Mouse (Mus musculus) MEL (cell line): ENCODE results near the gene Prkar1b. TPM values are rescaled to one million over a fixed set of nuclear protein-coding genes. Genes with fewer than 3 reads are reported as not detected.

Experiments
- DNase-seq: peaks from one replicate; pipeline ENCODE4 v3.0.0; 2011; ENCODE audit warnings: low read depth, low spot score
- H3K27ac ChIP-seq: 2 replicates; pipeline ENCODE4 v1.5.1; 2012; ENCODE audit warnings: low read depth, mild to moderate bottlenecking, control low read depth, low read length, moderate library complexity; ENCODE audit not compliant: control insufficient read depth
- H3K27me3 ChIP-seq, 2 experiments: fragments of 150-350 bp in 1 of 2; sonication (generic) in 1 of 2; 2 replicates each; pipeline ENCODE4 v1.6.1; 2012; ENCODE audit warnings: low read length in 2 of 2, mild to moderate bottlenecking in 2 of 2, improper control_type of control experiment in 1 of 2, moderate library complexity in 1 of 2; ENCODE audit not compliant: insufficient read depth in 2 of 2, control insufficient read depth in 1 of 2
- H3K36me3 ChIP-seq, 2 experiments: 2 replicates each; pipeline ENCODE4 v1.6.1; 2012 to 2014; ENCODE audit warnings: low read length in 2 of 2, improper control_type of control experiment in 1 of 2, inconsistent platforms in 1 of 2, mild to moderate bottlenecking in 1 of 2; ENCODE audit not compliant: insufficient read depth in 2 of 2, control insufficient read depth in 1 of 2
- H3K4me1 ChIP-seq, 2 experiments: fragments of 150-350 bp in 1 of 2; sonication (generic) in 1 of 2; 2 replicates each; pipeline ENCODE4 v1.6.1; 2012; ENCODE audit warnings: low read length in 2 of 2, improper control_type of control experiment in 1 of 2, mild to moderate bottlenecking in 1 of 2; ENCODE audit not compliant: insufficient read depth in 2 of 2, control insufficient read depth in 1 of 2
- H3K4me3 ChIP-seq, 2 experiments: fragments of 150-350 bp in 1 of 2; sonication (generic) in 1 of 2; 2 replicates each; pipeline ENCODE4 v1.5.1; 2012; ENCODE audit warnings: low read depth in 2 of 2, low read length in 2 of 2, mild to moderate bottlenecking in 2 of 2, moderate library complexity in 2 of 2, control low read depth in 1 of 2, improper control_type of control experiment in 1 of 2; ENCODE audit not compliant: control insufficient read depth in 1 of 2, insufficient read depth in 1 of 2
- H3K79me2 ChIP-seq: 2 replicates; pipeline ENCODE4 v1.6.1; 2012; ENCODE audit warnings: mild to moderate bottlenecking, low read length, moderate library complexity; ENCODE audit not compliant: control insufficient read depth, poor library complexity, insufficient read depth
- H3K9ac ChIP-seq: 2 replicates; pipeline ENCODE4 v1.6.1; 2012; ENCODE audit warnings: low read depth, mild to moderate bottlenecking, control low read depth, low read length, moderate library complexity; ENCODE audit not compliant: control insufficient read depth, poor library complexity, severe bottlenecking
- H3K9me3 ChIP-seq: fragments of 150-350 bp; sonication (generic); replicated peaks from 2 replicates; pipeline ENCODE4 v1.6.1; 2012; ENCODE audit warnings: mild to moderate bottlenecking, low read length, improper control_type of control experiment, moderate library complexity; ENCODE audit not compliant: insufficient read depth
- E2F4 ChIP-seq: IDR thresholded peaks from 2 replicates; pipeline ENCODE4 v1.6.1; 2011; ENCODE audit warnings: low read depth, low read length, improper control_type of control experiment, borderline replicate concordance
- ELF1 ChIP-seq: IDR thresholded peaks from 2 replicates; pipeline ENCODE4 v1.6.1; 2014; ENCODE audit warnings: low read depth, mild to moderate bottlenecking, inconsistent platforms, low read length, improper control_type of control experiment, moderate library complexity
- EP300 ChIP-seq, 2 experiments: IDR thresholded peaks; 2 replicates each; pipeline ENCODE4 v1.6.1; 2011; ENCODE audit warnings: improper control_type of control experiment in 2 of 2, low read length in 2 of 2, low read depth in 1 of 2, mild to moderate bottlenecking in 1 of 2
- ETS1 ChIP-seq: IDR thresholded peaks from 2 replicates; pipeline ENCODE4 v1.6.1; 2012; ENCODE audit warnings: low read depth, mild to moderate bottlenecking, inconsistent platforms, low read length, improper control_type of control experiment, moderate library complexity
- GABPA ChIP-seq: IDR thresholded peaks from 2 replicates; pipeline ENCODE4 v1.6.1; 2012; ENCODE audit warnings: low read depth, mild to moderate bottlenecking, inconsistent platforms, low read length, improper control_type of control experiment, moderate library complexity
- GATA1 ChIP-seq: IDR thresholded peaks from 2 replicates; pipeline ENCODE4 v1.6.1; 2011; ENCODE audit warnings: low read depth, low read length, improper control_type of control experiment
- KAT2A ChIP-seq: conservative IDR thresholded peaks from 2 replicates; pipeline ENCODE4 v1.6.1; 2012; ENCODE audit warnings: low read depth, low read length, improper control_type of control experiment, inconsistent platforms
- MAFK ChIP-seq: IDR thresholded peaks from 2 replicates; pipeline ENCODE4 v1.6.1; 2011; ENCODE audit warnings: low read depth, mild to moderate bottlenecking, low read length, improper control_type of control experiment, borderline replicate concordance
- MAX ChIP-seq: IDR thresholded peaks from 2 replicates; pipeline ENCODE4 v1.6.1; 2011; ENCODE audit warnings: low read length, improper control_type of control experiment
- MAZ ChIP-seq: IDR thresholded peaks from 2 replicates; pipeline ENCODE4 v1.6.1; 2012; ENCODE audit warnings: low read depth, mild to moderate bottlenecking, inconsistent platforms, low read length, improper control_type of control experiment
- MYC ChIP-seq: IDR thresholded peaks from 2 replicates; pipeline ENCODE4 v1.6.1; 2011; ENCODE audit warnings: low read depth, mild to moderate bottlenecking, low read length, improper control_type of control experiment, moderate library complexity
- RAD21 ChIP-seq: IDR thresholded peaks from 2 replicates; pipeline ENCODE4 v1.6.1; 2011; ENCODE audit warnings: mild to moderate bottlenecking, low read depth, low read length, improper control_type of control experiment
- SIN3A ChIP-seq: IDR thresholded peaks from 2 replicates; pipeline ENCODE4 v1.6.1; 2012; ENCODE audit warnings: low read length, improper control_type of control experiment, inconsistent platforms
- TAL1 ChIP-seq: IDR thresholded peaks from 2 replicates; pipeline ENCODE4 v1.6.1; 2012; ENCODE audit warnings: mild to moderate bottlenecking, inconsistent platforms, low read length, moderate library complexity, mixed read lengths
- USF1 ChIP-seq: IDR thresholded peaks from 2 replicates; pipeline ENCODE4 v1.6.1; 2014; ENCODE audit warnings: low read depth, mild to moderate bottlenecking, inconsistent platforms, low read length, improper control_type of control experiment, moderate library complexity
- USF2 ChIP-seq, 2 experiments: IDR thresholded peaks; 2 replicates each; pipeline ENCODE4 v1.6.1; 2011 to 2012; ENCODE audit warnings: improper control_type of control experiment in 2 of 2, low read length in 2 of 2, borderline replicate concordance in 1 of 2, inconsistent platforms in 1 of 2, low read depth in 1 of 2, mild to moderate bottlenecking in 1 of 2; ENCODE audit not compliant: insufficient read depth in 1 of 2
- ZC3H11A ChIP-seq: IDR thresholded peaks from 2 replicates; pipeline ENCODE4 v1.6.1; 2012; ENCODE audit warnings: low read depth, mild to moderate bottlenecking, inconsistent platforms, low read length, improper control_type of control experiment
- ZMIZ1 ChIP-seq: IDR thresholded peaks from 2 replicates; pipeline ENCODE4 v1.6.1; 2012; ENCODE audit warnings: low read depth, mild to moderate bottlenecking, inconsistent platforms, low read length, improper control_type of control experiment, moderate library complexity
- ZNF384 ChIP-seq: IDR thresholded peaks from 2 replicates; pipeline ENCODE4 v1.6.1; 2012; ENCODE audit warnings: low read depth, mild to moderate bottlenecking, inconsistent platforms, low read length, improper control_type of control experiment
- polyA plus RNA-seq, 2 experiments: library from polyadenylated mRNA; stranded (reverse) in 1 of 2; unstranded in 1 of 2; fragments of >175 nt in 1 of 2; fragments of >200 nt in 1 of 2; gene quantifications; 2 replicates each; pipeline versions ENCODE4 v1.2.1 to v1.2.4; 2012; ENCODE audit warnings: low replicate concordance in 2 of 2, low read depth in 1 of 2; ENCODE audit not compliant: insufficient read length in 2 of 2, insufficient read depth in 1 of 2, missing spikeins in 1 of 2
- total RNA-seq: library from RNA; depleted of rRNA; stranded (reverse); fragments of 300-350 nt; gene quantifications from 2 replicates; pipeline ENCODE4 v1.2.3, GENCODE M21; 2012

Gene Prkar1b
- total and polyA plus RNA-seq, 3 experiments, result not detected

GRCm38 (mm10) chr5:139141326-139141725 lies 8.5 kb downstream of the Prkar1b start:
- Histone ChIP-seq H3K9ac (no peak overlapping the region), H3K27me3 (no peaks in the 10 kb centered on the region; a peak in 1 of 4 replicates), H3K27ac (no peak overlapping the region), H3K4me3 (no peak overlapping the region), H3K9me3 (no peaks in the 10 kb centered on the region), H3K79me2 (no peaks in the 10 kb centered on the region), H3K36me3 (no peaks in the 10 kb centered on the region), H3K4me1 (no peaks in the 10 kb centered on the region)
- no peak for DNase-seq
- TF ChIP-seq E2F4 (no peak), TAL1 (no peak), RAD21 (no peak), MAFK (no peak), EP300 (IDR thresholded peaks at IDR 0.05; ENCODE audit: low read depth in 1 of 2, low read length in 2 of 2) (no peak), MYC (no peak), SIN3A (no peak), GATA1 (no peak), KAT2A (no peak), ETS1 (no peak), ELF1 (no peak), USF2 (IDR thresholded peaks at IDR 0.05; ENCODE audit: borderline replicate concordance in 1 of 2, insufficient read depth in 1 of 2, low read depth in 1 of 2, low read length in 2 of 2) (no peak), ZC3H11A (no peak)

GRCm38 (mm10) chr5:139140589-139140988 lies 9.2 kb downstream of the Prkar1b start:
- Histone ChIP-seq H3K9me3 (no peaks in the 10 kb centered on the region), H3K27ac (no peak overlapping the region), H3K4me1 (no peaks in the 10 kb centered on the region), H3K4me3 (no peak overlapping the region), H3K27me3 (no peaks in the 10 kb centered on the region; a peak in 1 of 4 replicates), H3K79me2 (no peaks in the 10 kb centered on the region), H3K36me3 (no peaks in the 10 kb centered on the region), H3K9ac (no peak overlapping the region)
- no peak for DNase-seq
- TF ChIP-seq KAT2A (no peak), ZNF384 (no peak), GABPA (no peak), SIN3A (no peak), GATA1 (no peak), MAZ (no peak), ZC3H11A (no peak), ELF1 (no peak), MYC (no peak), USF1 (no peak), MAX (no peak), ZMIZ1 (no peak), E2F4 (no peak), USF2 (IDR thresholded peaks at IDR 0.05; ENCODE audit: borderline replicate concordance in 1 of 2, insufficient read depth in 1 of 2, low read depth in 1 of 2, low read length in 2 of 2) (no peak)
